Mouse (Mus musculus) hindlimb bud, embryonic 11.5 days (tissue): Measurements from ENCODE around the gene Slco1a5.
"Not testable (repeated sequence)": the region's sequence is repeated elsewhere in the genome, so short reads cannot be mapped to it uniquely, and the experiment has no call there.

Experiments
- DNase-seq: peaks from one replicate; pipeline ENCODE4 v3.0.0-alpha.2; 2012; ENCODE audit warnings: low read depth, low spot score; ENCODE audit errors: extremely low spot score

The Slco1a5 gene

GRCm38 (mm10) chr6:142298098-142298497, 24.7 kb downstream of the Slco1a5 start, which contains the start of gene Iapp:
Iapp (plus strand) TSS chr6:142298423.
- DNase-seq: no peak

DNA sequence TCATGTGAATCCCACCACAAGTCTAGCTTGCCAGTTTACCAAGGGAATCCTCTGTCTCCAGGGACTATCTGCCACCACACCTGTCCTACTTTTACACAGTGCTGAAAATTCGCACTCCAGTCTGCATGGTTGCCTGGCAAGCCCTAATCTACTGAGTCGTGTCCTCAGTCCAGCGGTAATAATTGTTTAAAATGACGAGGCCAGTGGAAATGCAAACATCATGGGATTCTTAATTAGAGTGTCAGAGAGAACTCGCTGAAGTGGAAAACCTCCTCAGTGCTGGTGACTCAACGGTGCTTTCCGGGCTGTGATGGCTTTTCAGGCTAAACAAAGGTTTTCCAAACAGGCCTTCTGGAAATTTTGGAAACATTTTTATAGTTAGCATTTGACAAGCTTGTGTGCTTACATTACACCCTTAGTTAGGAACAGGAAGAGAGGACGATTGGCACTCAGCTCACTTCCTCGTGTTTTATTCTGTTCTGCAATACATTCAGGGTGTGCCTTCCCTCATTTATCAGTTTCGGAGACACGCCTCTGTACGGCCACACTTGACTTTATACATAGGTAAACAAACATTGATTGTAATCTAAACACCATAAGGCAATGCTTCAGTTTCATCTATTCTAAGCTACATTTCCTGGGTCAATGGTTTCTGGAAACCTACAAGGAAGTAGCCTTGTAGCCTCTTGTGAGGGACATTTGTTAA, 33.2 kb downstream of the Slco1a5 start:
- DNase-seq: no peak

DNA sequence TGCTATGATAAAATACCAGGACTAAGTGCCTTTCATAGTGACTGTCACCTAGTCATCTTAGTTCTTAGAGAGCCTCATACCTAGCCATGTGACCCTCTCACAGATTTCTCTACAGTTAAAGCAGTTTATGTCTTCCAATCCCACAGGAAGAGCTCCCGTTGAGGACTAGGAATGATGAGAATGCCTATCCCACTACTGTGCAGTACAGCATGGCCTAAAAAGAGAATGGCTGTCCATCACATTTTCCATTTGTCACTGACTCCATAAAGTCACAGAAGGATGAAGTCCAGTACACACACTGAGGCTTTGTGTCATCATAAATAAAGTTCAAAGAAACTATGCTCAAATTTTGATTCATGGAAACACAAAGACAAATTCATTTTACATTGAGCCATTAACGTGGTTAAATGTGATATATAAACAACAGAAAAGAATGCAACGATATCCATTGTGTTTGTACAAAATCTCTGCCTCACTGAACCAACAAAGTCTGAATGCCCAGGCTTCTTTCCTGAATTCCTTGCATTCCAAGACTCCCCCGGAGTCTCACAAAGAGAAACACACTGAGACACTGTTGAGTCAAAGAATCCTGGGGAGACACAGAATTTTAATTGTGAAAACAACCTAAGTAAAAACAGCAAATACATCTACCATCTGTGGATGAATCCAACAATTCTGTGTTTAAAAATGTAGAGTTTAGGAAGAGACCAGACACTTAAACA, 46.9 kb downstream of the Slco1a5 start:
- no peak for DNase-seq

GRCm38 (mm10) chr6:142250738-142251307, 72.0 kb downstream of the Slco1a5 start:
- not testable (repeated sequence) for DNase-seq

GRCm38 (mm10) chr6:142245065-142245464, 77.7 kb downstream of the Slco1a5 start:
- DNase-seq: no peak

- no peak for DNase-seq
Observed at GRCm38 (mm10) chr6:142239468-142239867, 83.3 kb downstream of the Slco1a5 start.

- DNase-seq: no peak
Observed at GRCm38 (mm10) chr6:142220138-142220537, 102.6 kb downstream of the Slco1a5 start.

- DNase-seq: no peak
Observed at GRCm38 (mm10) chr6:142211821-142212220, 111.0 kb downstream of the Slco1a5 start.

- no peak for DNase-seq
Observed at GRCm38 (mm10) chr6:142209749-142210148, 113.0 kb downstream of the Slco1a5 start.

DNA sequence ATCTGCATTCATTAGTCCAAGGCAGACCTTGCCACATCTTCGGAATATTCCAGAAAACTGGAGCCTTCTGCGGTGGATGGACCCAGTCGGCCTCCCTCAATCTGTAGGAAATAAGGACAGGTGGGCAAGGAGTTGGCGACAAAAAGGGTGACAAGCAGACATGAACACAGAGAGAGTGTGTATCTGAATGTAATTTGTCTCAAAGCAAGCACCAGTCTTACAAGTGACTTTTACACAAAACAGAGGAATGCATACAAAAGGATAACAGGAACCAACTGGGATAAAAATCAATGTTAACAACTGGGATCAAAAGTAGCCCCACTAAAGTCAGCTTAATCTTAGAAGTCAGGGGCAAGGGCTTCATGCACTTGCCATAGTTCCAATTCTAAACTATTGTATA, 114.4 kb downstream of the Slco1a5 start, which contains the start of gene Slco1a6:
Slco1a6 (minus strand) TSS at position 101 of the 400 bp plus-strand sequence.
- no peak for DNase-seq

DNA sequence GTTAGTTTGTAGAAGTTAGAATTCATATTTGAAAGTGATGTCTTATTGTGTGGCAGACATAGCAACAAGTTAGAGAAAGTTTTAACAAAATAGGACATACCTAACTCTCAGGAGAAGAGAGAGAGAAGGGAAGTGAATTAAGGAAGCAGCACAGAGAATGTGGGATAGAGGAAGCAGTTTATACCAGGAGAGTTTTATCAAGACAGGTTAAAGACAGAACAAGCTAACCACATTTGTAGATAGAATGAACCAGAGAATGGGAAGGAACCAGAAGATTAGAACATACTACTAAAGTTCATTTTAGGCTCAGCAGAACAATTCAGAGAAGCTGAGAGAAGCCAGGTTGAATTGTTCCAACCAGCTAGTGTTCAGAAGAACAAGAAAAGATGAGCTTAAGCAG, 122.3 kb downstream of the Slco1a5 start:
- no peak for DNase-seq

GRCm38 (mm10) chr6:142194245-142194644, 128.5 kb downstream of the Slco1a5 start:
- no peak for DNase-seq

GRCm38 (mm10) chr6:142191962-142192361, 130.8 kb downstream of the Slco1a5 start:
- no peak for DNase-seq

- no peak for DNase-seq
Observed at GRCm38 (mm10) chr6:142187426-142187825, 135.4 kb downstream of the Slco1a5 start.

DNA sequence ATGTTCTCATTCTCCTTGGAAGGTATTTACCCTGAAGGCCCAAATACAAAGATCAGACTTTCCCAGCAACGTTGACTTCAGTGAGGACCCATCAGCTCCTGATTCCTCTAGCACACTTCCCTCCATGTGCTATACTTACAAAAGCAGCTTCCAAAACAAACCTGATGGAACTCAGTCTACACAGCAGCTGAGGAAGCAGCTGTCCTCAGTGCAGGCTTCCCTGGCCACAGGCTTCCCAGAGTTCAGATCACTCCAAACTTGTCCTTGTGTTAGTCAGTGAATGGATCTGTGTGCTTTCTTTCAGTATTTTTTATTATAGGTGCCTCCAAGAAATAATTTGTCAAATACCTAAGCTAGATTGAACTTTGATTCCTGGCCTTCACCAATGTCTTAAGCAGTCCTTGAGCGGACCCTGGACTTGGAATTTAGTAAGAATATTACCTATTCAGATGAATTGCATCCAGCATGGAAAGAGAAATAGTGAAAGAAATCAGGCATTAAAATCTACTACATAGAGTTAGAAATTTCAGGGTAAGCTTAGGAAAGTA, 136.8 kb downstream of the Slco1a5 start:
- no peak for DNase-seq
